Mouse (Mus musculus) myocyte (in vitro differentiated cells): ENCODE results near the gene Lcp2.

Experiments used
- CEBPB ChIP-seq: IDR thresholded peaks from 2 replicates; pipeline ENCODE4 v1.6.1; 2011; ENCODE audit warnings: mild to moderate bottlenecking, moderate library complexity; ENCODE audit not compliant: poor library complexity, insufficient read depth, severe bottlenecking
- MAX ChIP-seq: IDR thresholded peaks from one replicate; pipeline ENCODE4 v1.6.1; 2011; ENCODE audit warnings: low read depth, mild to moderate bottlenecking, control low read depth
- POLR2A ChIP-seq: IDR thresholded peaks from one replicate; pipeline ENCODE4 v1.6.1; 2011; ENCODE audit warnings: low read depth, mild to moderate bottlenecking, control low read depth, moderate library complexity; ENCODE audit not compliant: insufficient read length
- POLR2AphosphoS2 ChIP-seq: IDR thresholded peaks from one replicate; pipeline ENCODE4 v1.6.1; 2011; ENCODE audit warnings: low read depth, control low read depth; ENCODE audit not compliant: insufficient read length
- REST ChIP-seq: IDR thresholded peaks from one replicate; pipeline ENCODE4 v1.6.1; 2011; ENCODE audit warnings: mild to moderate bottlenecking, control low read depth, moderate library complexity; ENCODE audit not compliant: insufficient read depth, insufficient read length

- TF ChIP-seq MAX (no peak), POLR2A (no peak), CEBPB (no peak), POLR2AphosphoS2 (no peak), REST (no peak)
Measured at GRCm38 (mm10) chr11:34010859-34011172, 35.9 kb upstream of the Lcp2 start.
